In the genomic region with DNA sequence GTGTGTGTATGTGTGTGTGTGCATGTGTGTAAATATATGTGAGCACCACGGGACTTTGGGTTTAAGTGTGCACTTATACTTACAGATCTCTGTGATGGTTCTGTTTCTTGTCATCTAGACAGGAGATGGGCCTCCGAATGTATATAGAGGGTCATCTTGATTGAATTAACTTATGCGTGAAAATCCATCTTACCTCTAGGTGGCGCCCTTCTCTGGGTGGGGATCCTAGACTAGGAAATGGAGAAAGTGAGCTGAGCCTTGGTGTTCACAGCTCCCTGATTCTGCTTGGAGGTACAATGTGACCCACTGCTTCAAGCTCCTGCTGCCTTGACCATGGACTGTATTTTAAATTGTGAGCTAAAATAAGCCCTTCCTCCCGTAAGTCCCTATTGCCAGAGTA, we compare ENCODE assay signal across 11 mouse cellular contexts. TPM values are rescaled to one million over a fixed set of nuclear protein-coding genes. Genes with fewer than 3 reads are reported as not detected.
DNase-seq lines count a peak whose midpoint lies in the region; ATAC-seq and TF ChIP-seq lines count a peak whose summit lies in the region.
"Had no signal": no experiment of that assay in that cellular context is flagged by ENCODE, and none has a peak within 500 bp of the region (broad histone marks: within the 10 kb centered on the region; RNA-seq: fewer than 3 reads in every experiment).

No protein-coding gene starts in this region.

- no peak overlapping the region for H3K4me3 ChIP-seq in forebrain, postnatal 0 days (ENCODE audit: low read depth, low read length)
- no peak overlapping the region for H3K4me3 ChIP-seq in forebrain, embryonic 14.5 days (ENCODE audit: low read depth, low read length)
- no peak overlapping the region for H3K4me3 ChIP-seq in midbrain, embryonic 11.5 days (ENCODE audit: low read depth, low read length)
- no peak overlapping the region for H3K4me3 ChIP-seq in midbrain, embryonic 15.5 days
- no peak overlapping the region for H3K4me3 ChIP-seq in kidney, adult 2 months (ENCODE audit: insufficient read depth, low read depth, low read length)
- H3K4me3 ChIP-seq: hindbrain, embryonic 13.5 days had no signal

- H3K27ac ChIP-seq in forebrain, postnatal 0 days (ENCODE audit: low read depth, low read length) = no peak overlapping the region
- H3K27ac ChIP-seq in forebrain, embryonic 14.5 days (ENCODE audit: low read depth, low read length) = no peak overlapping the region
- no peak overlapping the region for H3K27ac ChIP-seq in midbrain, embryonic 11.5 days (ENCODE audit: low read depth, low read length)
- no peak overlapping the region for H3K27ac ChIP-seq in midbrain, embryonic 15.5 days
- H3K27ac ChIP-seq in kidney, adult 2 months (ENCODE audit: insufficient read depth, low read depth, low read length) = no peak overlapping the region
- H3K27ac ChIP-seq: hindbrain, embryonic 13.5 days had no signal

- H3K9ac ChIP-seq in forebrain, postnatal 0 days = no peak overlapping the region
- H3K9ac ChIP-seq in forebrain, embryonic 14.5 days (ENCODE audit: low read length) = no peak overlapping the region
- no peak overlapping the region for H3K9ac ChIP-seq in midbrain, embryonic 11.5 days (ENCODE audit: low read length)
- H3K9ac ChIP-seq in midbrain, embryonic 15.5 days = no peak overlapping the region
- H3K9ac ChIP-seq: hindbrain, embryonic 13.5 days had no signal

- no peaks in the 10 kb centered on the region for H3K36me3 ChIP-seq in forebrain, postnatal 0 days (ENCODE audit: insufficient read depth)
- no peaks in the 10 kb centered on the region for H3K36me3 ChIP-seq in forebrain, embryonic 14.5 days (ENCODE audit: control insufficient read depth, insufficient read depth, low read length)
- no peaks in the 10 kb centered on the region for H3K36me3 ChIP-seq in midbrain, embryonic 11.5 days (ENCODE audit: control insufficient read depth, insufficient read depth, low read length)
- H3K36me3 ChIP-seq in midbrain, embryonic 15.5 days (replicated peaks) = no peaks in the 10 kb centered on the region
- no peaks in the 10 kb centered on the region for H3K36me3 ChIP-seq in kidney, adult 2 months (ENCODE audit: control insufficient read depth, insufficient read depth, low read length)
- H3K36me3 ChIP-seq: G1E; hindbrain, embryonic 13.5 days had no signal

- H3K4me1 ChIP-seq in forebrain, postnatal 0 days (ENCODE audit: insufficient read depth) = no peaks in the 10 kb centered on the region
- H3K4me1 ChIP-seq in forebrain, embryonic 14.5 days (ENCODE audit: control insufficient read depth, insufficient read depth, low read length) = 0 out of 2 replicates have a peak, but pooled peaks cover 3% of the 10 kb centered on the region
- H3K4me1 ChIP-seq in midbrain, embryonic 11.5 days (ENCODE audit: control insufficient read depth, insufficient read depth, low read length) = no peaks in the 10 kb centered on the region
- H3K4me1 ChIP-seq in midbrain, embryonic 15.5 days = no peaks in the 10 kb centered on the region
- H3K4me1 ChIP-seq in kidney, adult 2 months (ENCODE audit: control insufficient read depth, insufficient read depth, low read length) = no peaks in the 10 kb centered on the region

- no peak overlapping the region for H3K4me2 ChIP-seq in forebrain, postnatal 0 days (ENCODE audit: low read depth)
- H3K4me2 ChIP-seq in forebrain, embryonic 14.5 days (ENCODE audit: low read length) = no peak overlapping the region
- no peak overlapping the region for H3K4me2 ChIP-seq in midbrain, embryonic 11.5 days
- no peak overlapping the region for H3K4me2 ChIP-seq in midbrain, embryonic 15.5 days
- H3K4me2 ChIP-seq: hindbrain, embryonic 13.5 days had no signal

- no peak for DNase-seq in forebrain, postnatal 0 days
- no peak for DNase-seq in forebrain, embryonic 14.5 days (ENCODE audit: low spot score)
- DNase-seq in midbrain, embryonic 11.5 days (ENCODE audit: low spot score, missing footprints) = peak; percentile 76
- peak; percentile 71 for DNase-seq in ZHBTc4 (ENCODE audit: low read depth, low spot score)
- DNase-seq in mesoderm, embryonic 11.5 days (ENCODE audit: low read depth, low spot score) = peak; percentile 43
- no peak for DNase-seq in kidney, adult 2 months
- DNase-seq in kidney, adult 8-10 months = no peak
- DNase-seq: heart, adult 18-20 months had no signal

- no peaks in the 10 kb centered on the region for H3K27me3 ChIP-seq in forebrain, postnatal 0 days (ENCODE audit: insufficient read depth, low read length)
- no peaks in the 10 kb centered on the region for H3K27me3 ChIP-seq in forebrain, embryonic 14.5 days (replicated peaks; ENCODE audit: control insufficient read depth, insufficient read depth, low read length)
- H3K27me3 ChIP-seq in midbrain, embryonic 11.5 days (ENCODE audit: control insufficient read depth, insufficient read depth, low read length) = no peaks in the 10 kb centered on the region
- no peaks in the 10 kb centered on the region for H3K27me3 ChIP-seq in midbrain, embryonic 15.5 days (replicated peaks)
- no peaks in the 10 kb centered on the region for H3K27me3 ChIP-seq in kidney, adult 2 months (replicated peaks; ENCODE audit: control insufficient read depth, insufficient read depth, low read length)
- H3K27me3 ChIP-seq: hindbrain, embryonic 13.5 days had no signal

- ATAC-seq in forebrain, postnatal 0 days = no peak
- no peak for ATAC-seq in forebrain, embryonic 14.5 days
- no peak for ATAC-seq in midbrain, embryonic 11.5 days (ENCODE audit: low FRiP score)
- ATAC-seq in midbrain, embryonic 15.5 days (replicated peaks) = no peak

- TF ChIP-seq CTCF in forebrain, postnatal 0 days (IDR thresholded peaks at IDR 0.05; ENCODE audit: low read depth) = peak; percentile 26; the same call in 1 of the 2 replicates
- TF ChIP-seq CTCF in kidney, adult 2 months (conservative IDR thresholded peaks at IDR 0.05; ENCODE audit: insufficient read depth, insufficient read length, low read depth, low read length) = no peak

- H3K9me3 ChIP-seq in forebrain, postnatal 0 days (ENCODE audit: low read length) = no peaks in the 10 kb centered on the region
- H3K9me3 ChIP-seq in forebrain, embryonic 14.5 days (replicated peaks; ENCODE audit: control insufficient read depth, low read length) = no peaks in the 10 kb centered on the region
- no peaks in the 10 kb centered on the region for H3K9me3 ChIP-seq in midbrain, embryonic 11.5 days (ENCODE audit: control insufficient read depth, low read length)
- H3K9me3 ChIP-seq in midbrain, embryonic 15.5 days = no peaks in the 10 kb centered on the region
- H3K9me3 ChIP-seq: hindbrain, embryonic 13.5 days had no signal

- TF ChIP-seq POLR2A in kidney, adult 2 months (IDR thresholded peaks at IDR 0.05; ENCODE audit: low read depth, low read length) = no peak

- 75% methylated on average over 5 of the region's 5 CpGs for WGBS in forebrain, postnatal 0 days
- WGBS in forebrain, embryonic 14.5 days = 73% methylated on average over 5 of the region's 5 CpGs
- WGBS in midbrain, embryonic 11.5 days = 73% methylated on average over 5 of the region's 5 CpGs
- WGBS in midbrain, embryonic 15.5 days = 74% methylated on average over 5 of the region's 5 CpGs
- 68% methylated on average over 5 of the region's 5 CpGs for WGBS in kidney, adult 2 months

RNA-seq across cellular contexts. Expression of a gene that starts 34.8 kb away (rescaled TPM):
- 21.0 and 32.4 TPM in 2 replicates for total RNA-seq in forebrain, postnatal 0 days (2014; rRNA removed)
- polyA plus RNA-seq in forebrain, postnatal 0 days (2015; fragmentation: Nextera tagmentation; extraction: Ambion mirVana) = 3.9 and 6.8 TPM in 2 replicates
- polyA plus RNA-seq in forebrain, embryonic 14.5 days (2014; fragmentation: Nextera tagmentation; extraction: Ambion mirVana) = 2.9 and 4.8 TPM in 2 replicates
- 0.72 and 0.88 TPM in 2 replicates for polyA plus RNA-seq in midbrain, embryonic 11.5 days (2014; fragmentation: Nextera tagmentation; extraction: Ambion mirVana)
- polyA plus RNA-seq in midbrain, embryonic 15.5 days (2015; fragmentation: Nextera tagmentation; extraction: Ambion mirVana) = 12.4 and 13.7 TPM in 2 replicates
- polyA plus RNA-seq in kidney, adult 2 months (2012; rRNA removed) = 0.11 and 0.20 TPM in 2 replicates
- polyA plus RNA-seq: G1E had no signal

Comparison
In these comparisons a context has a peak if more than half of its experiments do, and no peak if none do; other contexts are left out.
1. DNase-seq: peak in midbrain, embryonic 11.5 days (single experiment), ZHBTc4 (single experiment) and mesoderm, embryonic 11.5 days (single experiment); none in forebrain, postnatal 0 days (single experiment), forebrain, embryonic 14.5 days (single experiment), kidney, adult 2 months (single experiment) and kidney, adult 8-10 months (0 of 2).